Mouse (Mus musculus) liver, embryonic 14.5 days (tissue): ENCODE measurements around the gene Wdr63. TPM values are rescaled to one million over a fixed set of nuclear protein-coding genes. Genes with fewer than 3 reads are reported as not detected.

Experiments used
- ATAC-seq: fragments of 200-750 bp; cut with Nextera tagmentation; 2 replicates; pipeline ENCODE4 v1.8.0; 2017; ENCODE audit warnings: moderate number of reproducible peaks, mild to moderate bottlenecking, moderate library complexity; ENCODE audit not compliant: insufficient read depth
- DNase-seq, 3 experiments: peaks; one replicate each; pipeline ENCODE4 v3.0.0-alpha.2; 2012 to 2013; ENCODE audit warnings: low read depth in 3 of 3, low spot score in 3 of 3
- H3K27ac ChIP-seq: fragments of 300-500 bp; sonication (generic); 2 replicates; pipeline ENCODE4 v1.5.1; 2014; ENCODE audit warnings: moderate library complexity, mild to moderate bottlenecking, control low read depth, inconsistent platforms
- H3K27me3 ChIP-seq: fragments of 300-500 bp; sonication (generic); 2 replicates; pipeline ENCODE4 v1.6.1; 2014; ENCODE audit warnings: mild to moderate bottlenecking, low read length, moderate library complexity; ENCODE audit not compliant: control insufficient read depth, insufficient read depth
- H3K36me3 ChIP-seq: fragments of 300-500 bp; sonication (generic); replicated peaks from 2 replicates; pipeline ENCODE4 v1.6.1; 2014; ENCODE audit warnings: low read depth; ENCODE audit not compliant: control insufficient read depth, insufficient read depth
- H3K4me1 ChIP-seq, 2 experiments: fragments of 200-500 bp in 1 of 2; fragments of 300-500 bp in 1 of 2; sonication (generic) in 1 of 2; replicated peaks; 2 replicates each; pipeline ENCODE4 v1.6.1; 2012 to 2014; ENCODE audit warnings: antibody characterized with exemption in 1 of 2, inconsistent platforms in 1 of 2, low read length in 1 of 2; ENCODE audit not compliant: control insufficient read depth in 2 of 2, insufficient read depth in 2 of 2
- H3K4me2 ChIP-seq: fragments of 300-500 bp; sonication (generic); 2 replicates; pipeline ENCODE4 v1.6.1; 2014; ENCODE audit warnings: low read depth, mild to moderate bottlenecking, control low read depth, moderate library complexity
- H3K4me3 ChIP-seq, 2 experiments: fragments of 200-500 bp in 1 of 2; fragments of 300-500 bp in 1 of 2; sonication (generic) in 1 of 2; 2 replicates each; pipeline ENCODE4 v1.5.1; 2012 to 2014; ENCODE audit warnings: low read depth in 2 of 2, low read length in 2 of 2, mild to moderate bottlenecking in 2 of 2, control low read depth in 1 of 2, inconsistent platforms in 1 of 2, moderate library complexity in 1 of 2; ENCODE audit not compliant: insufficient read depth in 1 of 2
- H3K9ac ChIP-seq: fragments of 300-500 bp; sonication (generic); replicated peaks from 2 replicates; pipeline ENCODE4 v1.6.1; 2014; ENCODE audit warnings: mild to moderate bottlenecking, control low read depth, moderate library complexity
- H3K9me3 ChIP-seq: fragments of 300-500 bp; sonication (generic); 2 replicates; pipeline ENCODE4 v1.6.1; 2016; ENCODE audit warnings: low read length, mixed read lengths; ENCODE audit not compliant: control insufficient read depth
- CTCF ChIP-seq: IDR thresholded peaks from 2 replicates; pipeline ENCODE4 v1.5.1; 2016; ENCODE audit warnings: antibody characterized with exemption, low read depth, control low read depth
- EP300 ChIP-seq: IDR thresholded peaks from 2 replicates; pipeline ENCODE4 v1.6.1; 2016; ENCODE audit warnings: antibody characterized with exemption, low read depth
- WGBS: fragments of 180-500 bp; shearing (Covaris S2); extraction: QIAGEN DNeasy Blood & Tissue Kit; methylation state at CpG from one replicate; pipeline ENCODE4 v1.1.7; 2014; ENCODE audit not compliant: insufficient replicate concordance; 5-methylcytosine and 5-hydroxymethylcytosine counted together
- polyA plus RNA-seq, 2 experiments: library from polyadenylated mRNA; depleted of rRNA in 1 of 2; stranded (reverse) in 1 of 2; unstranded in 1 of 2; fragments of >200 nt; fragmentation: Nextera tagmentation in 1 of 2; extraction: Ambion mirVana in 1 of 2; gene quantifications; 2 replicates each; pipeline versions ENCODE4 v1.2.1 to v1.2.3; 2012 to 2014

Gene Wdr63
- polyA plus RNA-seq, 2 experiments: 0.04 to 0.15 TPM

DNA sequence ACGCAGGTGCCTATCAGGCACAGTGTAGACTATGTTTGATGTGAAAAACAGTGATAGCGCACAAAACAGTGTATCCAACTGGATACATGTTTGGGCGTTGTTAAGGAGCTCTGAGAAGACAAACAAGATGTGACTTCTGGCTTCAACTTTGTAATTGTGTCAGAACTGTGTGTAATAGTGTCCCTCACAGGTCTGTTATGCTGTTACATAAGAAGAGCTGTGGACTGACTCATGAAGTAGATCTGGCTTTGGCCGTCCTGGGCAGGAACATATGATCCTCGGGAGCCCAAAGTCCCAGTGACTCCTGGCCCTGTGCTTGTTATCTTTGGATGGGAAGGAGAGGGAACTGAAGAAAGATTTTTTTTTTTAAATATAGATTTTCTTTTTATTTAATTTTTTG lies 112.4 kb downstream of the Wdr63 start:
- Histone ChIP-seq H3K9me3 (no peaks in the 10 kb centered on the region), H3K36me3 (no peaks in the 10 kb centered on the region), H3K27me3 (no peaks in the 10 kb centered on the region), H3K4me1 (0 out of 4 replicates have a peak, but pooled peaks cover 0 to 2% of the 10 kb centered on the region in 2 experiments), H3K9ac (no peak overlapping the region), H3K27ac (no peak overlapping the region), H3K4me2 (no peak overlapping the region), H3K4me3 (no peak overlapping the region)
- WGBS: 64% methylated on average over 5 of the region's 5 CpGs
- no peak for ATAC-seq
- DNase-seq: no peak
- TF ChIP-seq CTCF (no peak), EP300 (no peak)

DNA sequence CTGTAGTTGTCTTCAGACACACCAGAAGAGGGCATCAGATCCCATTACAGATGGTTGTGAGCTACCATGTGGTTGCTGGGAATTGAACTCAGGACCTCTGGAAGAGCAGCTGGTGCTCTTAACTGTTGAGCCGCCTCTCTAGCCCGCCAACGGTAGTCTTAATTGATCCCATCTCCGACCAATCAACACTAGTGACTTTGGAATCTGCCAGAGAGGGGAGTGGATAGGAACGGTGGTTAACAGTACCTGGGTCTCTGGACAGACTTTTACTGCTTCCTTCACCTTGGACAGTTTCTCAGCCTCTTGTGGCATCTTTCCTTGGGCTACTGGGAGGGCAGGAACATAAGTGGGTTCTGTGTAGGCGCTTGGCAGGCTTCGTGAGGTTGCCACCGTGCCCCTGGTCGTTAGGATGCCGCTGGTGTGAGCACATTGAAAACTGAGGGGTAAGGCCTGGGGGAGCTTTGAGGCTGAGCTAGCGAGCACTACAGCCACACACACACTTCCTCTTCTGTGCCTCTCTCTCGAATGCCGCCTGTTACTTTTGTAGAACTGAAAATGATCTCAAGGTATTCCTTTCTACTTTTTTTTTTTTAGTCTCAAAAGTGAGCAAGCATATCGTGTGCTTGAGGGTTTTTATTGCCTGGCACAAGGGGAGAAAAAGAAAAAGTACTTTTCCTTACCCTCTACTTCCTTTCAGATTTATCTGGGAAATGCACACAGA lies 114.3 kb downstream of the Wdr63 start:
- Histone ChIP-seq H3K4me2 (no peak overlapping the region), H3K9ac (no peak overlapping the region), H3K27ac (no peak overlapping the region), H3K4me1 (0 out of 4 replicates have a peak, but pooled peaks cover 0 to 2% of the 10 kb centered on the region in 2 experiments), H3K27me3 (peaks cover 3% of the 10 kb centered on the region), H3K4me3 (no peak overlapping the region), H3K9me3 (no peaks in the 10 kb centered on the region), H3K36me3 (no peaks in the 10 kb centered on the region)
- ATAC-seq: no peak
- DNase-seq: no peak
- no peak for TF ChIP-seq CTCF
- TF ChIP-seq EP300: no peak
- WGBS: 56% methylated on average over 14 of the region's 14 CpGs

DNA sequence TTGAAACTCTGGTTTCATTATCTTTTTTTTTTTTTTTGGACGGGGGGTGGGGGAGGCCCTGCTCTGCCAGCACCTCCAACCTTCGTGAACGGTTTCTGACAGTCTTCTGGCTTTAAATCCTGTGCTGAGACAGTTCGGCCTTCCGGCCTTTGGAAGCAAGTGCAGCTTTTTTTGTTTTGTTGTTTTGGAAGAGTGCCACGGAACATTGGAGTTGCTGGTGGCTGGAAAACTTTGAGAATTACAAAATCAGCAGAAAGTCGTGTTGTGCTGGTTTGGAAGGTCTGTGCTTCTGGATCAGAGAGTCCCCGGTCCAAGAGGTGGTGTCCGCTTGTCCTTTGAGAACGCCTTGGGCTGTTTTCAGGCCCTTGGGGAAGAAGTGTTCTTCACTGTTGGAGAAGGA lies 115.1 kb downstream of the Wdr63 start:
- Histone ChIP-seq H3K36me3 (no peaks in the 10 kb centered on the region), H3K4me3 (no peak overlapping the region), H3K9ac (no peak overlapping the region), H3K27me3 (peaks cover 11% of the 10 kb centered on the region), H3K4me2 (no peak overlapping the region), H3K9me3 (no peaks in the 10 kb centered on the region), H3K27ac (no peak overlapping the region), H3K4me1 (0 out of 4 replicates have a peak, but pooled peaks cover 0 to 2% of the 10 kb centered on the region in 2 experiments)
- TF ChIP-seq CTCF (no peak), EP300 (no peak)
- ATAC-seq: no peak
- no peak for DNase-seq
- WGBS: 66% methylated on average over 10 of the region's 10 CpGs

DNA sequence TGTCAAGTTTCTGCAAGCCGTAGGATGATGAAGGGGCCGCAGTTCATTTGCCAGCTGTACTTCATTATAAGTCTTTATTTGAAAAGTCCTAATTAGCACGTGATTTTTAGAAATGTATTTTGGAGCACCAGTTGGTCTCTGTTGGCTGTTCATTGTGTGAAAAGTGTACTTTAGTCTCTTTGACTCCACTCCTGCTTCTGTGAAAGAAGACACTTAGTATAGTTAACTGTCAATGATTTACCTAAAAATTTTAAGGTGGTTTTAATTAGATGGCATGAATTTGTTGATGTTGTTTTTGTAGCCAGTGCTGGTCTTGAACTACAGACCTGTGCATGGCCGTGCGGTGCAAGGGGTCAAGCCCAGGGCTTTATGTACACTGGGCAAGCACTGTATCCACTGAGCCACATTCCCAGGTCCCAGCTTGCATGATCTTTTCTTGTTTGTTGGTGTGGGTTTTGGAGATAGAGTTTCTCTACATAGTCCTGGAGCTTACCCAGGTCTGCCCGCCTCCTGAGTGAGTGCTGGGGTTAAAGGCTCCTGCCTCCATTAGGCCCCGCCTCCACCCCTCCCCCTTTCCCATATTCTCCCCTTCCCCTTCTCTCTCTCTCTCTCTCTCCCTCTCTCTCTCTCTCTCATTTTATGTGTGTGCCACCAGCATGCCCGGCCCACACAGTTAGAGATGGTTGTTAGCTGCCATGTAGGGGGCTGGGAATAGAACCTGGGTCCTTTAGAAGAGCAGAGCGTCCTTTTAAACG lies 115.8 kb downstream of the Wdr63 start:
- H3K9ac ChIP-seq: no peak overlapping the region
- peaks cover 17% of the 10 kb centered on the region for H3K27me3 ChIP-seq
- H3K9me3 ChIP-seq: no peaks in the 10 kb centered on the region
- 0 out of 4 replicates have a peak, but pooled peaks cover 0 to 2% of the 10 kb centered on the region in 2 experiments for H3K4me1 ChIP-seq
- H3K27ac ChIP-seq: no peak overlapping the region
- no peak overlapping the region for H3K4me3 ChIP-seq
- DNase-seq (no peak), ATAC-seq (no peak)
- 70% methylated on average over 10 of the region's 10 CpGs for WGBS
- no peaks in the 10 kb centered on the region for H3K36me3 ChIP-seq
- H3K4me2 ChIP-seq: no peak overlapping the region
- TF ChIP-seq EP300 (no peak), CTCF (no peak)

DNA sequence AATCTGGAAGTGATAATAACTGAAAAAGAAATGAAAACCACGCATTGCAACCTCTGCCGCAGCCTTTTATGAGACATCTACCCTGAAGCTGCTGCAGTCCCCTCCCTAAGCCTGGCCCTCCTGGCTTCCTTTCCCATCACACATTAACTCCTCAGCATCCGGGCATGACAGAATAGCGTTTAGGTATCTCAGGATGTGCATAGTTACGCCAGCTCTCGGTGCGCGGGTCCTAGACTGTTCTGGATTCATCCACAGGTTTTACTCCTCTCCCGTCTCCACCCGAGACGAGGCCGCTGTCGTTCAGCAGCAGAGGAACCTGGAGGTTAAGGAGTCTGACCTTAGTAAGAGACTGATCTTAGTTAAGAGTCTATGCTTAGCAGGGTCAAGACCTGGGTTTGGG lies 116.8 kb downstream of the Wdr63 start:
- Histone ChIP-seq H3K4me3 (no peak overlapping the region), H3K4me1 (0 out of 4 replicates have a peak, but pooled peaks cover 0 to 2% of the 10 kb centered on the region in 2 experiments), H3K27ac (no peak overlapping the region), H3K9me3 (no peaks in the 10 kb centered on the region), H3K36me3 (no peaks in the 10 kb centered on the region), H3K27me3 (peaks cover 26% of the 10 kb centered on the region), H3K4me2 (no peak overlapping the region), H3K9ac (no peak overlapping the region)
- TF ChIP-seq EP300: no peak
- no peak for TF ChIP-seq CTCF
- DNase-seq (no peak), ATAC-seq (no peak)
- 82% methylated on average over 13 of the region's 13 CpGs for WGBS

Other genes starting within 250 kb of the Wdr63 start
- 5.8 and 7.4 TPM in 2 replicates for gene Bcl10, start 185.3 kb downstream of the Wdr63 start, polyA plus RNA-seq (2012; rRNA removed)
- gene Bcl10, start 185.3 kb downstream of the Wdr63 start, polyA plus RNA-seq (2014; fragmentation: Nextera tagmentation; extraction: Ambion mirVana): 16.5 and 18.5 TPM in 2 replicates
- gene 2410004B18Rik, start 170.1 kb downstream of the Wdr63 start, polyA plus RNA-seq (2012; rRNA removed): 6.2 and 7.8 TPM in 2 replicates
- gene 2410004B18Rik, start 170.1 kb downstream of the Wdr63 start, polyA plus RNA-seq (2014; fragmentation: Nextera tagmentation; extraction: Ambion mirVana): 14.4 and 17.4 TPM in 2 replicates
- 0.53 and 0.79 TPM in 2 replicates for gene Syde2, start 120.3 kb downstream of the Wdr63 start, polyA plus RNA-seq (2012; rRNA removed)
- gene Syde2, start 120.3 kb downstream of the Wdr63 start, polyA plus RNA-seq (2014; fragmentation: Nextera tagmentation; extraction: Ambion mirVana): 0.68 and 0.69 TPM in 2 replicates
- 0.05 and 0.11 TPM in 2 replicates for gene Mcoln3, start 9.3 kb upstream of the Wdr63 start, polyA plus RNA-seq (2012; rRNA removed)
- gene Mcoln3, start 9.3 kb upstream of the Wdr63 start, polyA plus RNA-seq (2014; fragmentation: Nextera tagmentation; extraction: Ambion mirVana): 0.11 and 0.25 TPM in 2 replicates
- 4.6 and 5.9 TPM in 2 replicates for gene Mcoln2, start 41.7 kb upstream of the Wdr63 start, polyA plus RNA-seq (2012; rRNA removed)
- 5.5 and 6.5 TPM in 2 replicates for gene Mcoln2, start 41.7 kb upstream of the Wdr63 start, polyA plus RNA-seq (2014; fragmentation: Nextera tagmentation; extraction: Ambion mirVana)
- 0.02 TPM in 1 of 2 replicates, not detected in the other for gene Lpar3, start 112.8 kb upstream of the Wdr63 start, polyA plus RNA-seq (2012; rRNA removed)
- gene Lpar3, start 112.8 kb upstream of the Wdr63 start, polyA plus RNA-seq (2014; fragmentation: Nextera tagmentation; extraction: Ambion mirVana): 0.06 TPM in 1 of 2 replicates, not detected in the other